Mouse (Mus musculus) monocyte, adult 2 months (primary cell): ENCODE measurements around the gene Tln2.

ENCODE experiments used
- DNase-seq, 2 experiments: peaks; one replicate each; pipeline ENCODE4 v3.0.0; 2022; ENCODE audit warnings: low spot score in 2 of 2, low read depth in 1 of 2

Tln2 gene

GRCm38 (mm10) chr9:67170047-67170446 lies 389.5 kb downstream of the Tln2 start:
- no peak for DNase-seq
